Mouse (Mus musculus): ENCODE results near the gene Cox8a. TPM values are rescaled to one million over a fixed set of nuclear protein-coding genes. Genes with fewer than 3 reads are reported as not detected.
A peak's percentile ranks its signal among the peaks of the same experiment; 100 is the strongest.

Gene Cox8a
- polyA plus RNA-seq, 1 experiment from 2014 or later, result 678 TPM

DNA sequence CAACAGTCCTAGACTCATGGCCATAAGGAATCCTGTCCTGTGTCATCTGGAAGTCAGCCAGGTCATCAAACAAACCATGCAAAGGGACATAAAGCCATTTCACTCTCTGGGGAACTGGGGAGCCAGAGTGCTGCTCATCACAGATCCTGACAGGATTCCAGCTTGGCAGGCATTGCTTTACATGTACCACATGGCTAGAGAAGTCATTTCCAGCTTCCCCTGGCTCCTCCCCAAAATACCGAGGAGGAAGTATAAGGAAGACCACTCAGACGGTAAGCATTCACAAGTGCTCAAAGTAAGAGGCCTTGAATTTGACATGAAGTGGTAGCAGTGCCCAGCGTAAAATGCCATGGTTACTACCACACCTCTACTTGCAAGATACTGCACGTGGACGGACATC is 2.9 kb downstream of the Cox8a start:
- no peak for DNase-seq (ENCODE audit: low spot score)
- Histone ChIP-seq H3K9ac (ENCODE audit: low read length) (no peak overlapping the region), H3K4me2 (ENCODE audit: low read depth, low read length, severe bottlenecking) (no peak overlapping the region), H3K9me3 (ENCODE audit: control insufficient read depth, low read length) (no peaks in the 10 kb centered on the region), H3K27me3 (ENCODE audit: control insufficient read depth, insufficient read depth, low read length) (no peaks in the 10 kb centered on the region), H3K27ac (ENCODE audit: low read depth, low read length) (no peak overlapping the region), H3K4me3 (ENCODE audit: low read depth, low read length) (no peak overlapping the region), H3K4me1 (replicated peaks; ENCODE audit: control insufficient read depth, insufficient read depth, low read length) (peaks cover 10% of the 10 kb centered on the region), H3K36me3 (ENCODE audit: control insufficient read depth, insufficient read depth, low read length) (peaks cover 3% of the 10 kb centered on the region; the same call in 1 of the 2 replicates)
- no peak for ATAC-seq (replicated peaks; ENCODE audit: low FRiP score)
- 93% methylated on average over 5 of the region's 5 CpGs for WGBS

GRCm38 (mm10) chr19:7213010-7213409 is 4.4 kb downstream of the Cox8a start:
- Histone ChIP-seq H3K4me1 (replicated peaks; ENCODE audit: control insufficient read depth, insufficient read depth, low read length) (peaks cover 10% of the 10 kb centered on the region), H3K36me3 (ENCODE audit: control insufficient read depth, insufficient read depth, low read length) (peaks cover 3% of the 10 kb centered on the region; the same call in 1 of the 2 replicates), H3K9me3 (ENCODE audit: control insufficient read depth, low read length) (no peaks in the 10 kb centered on the region), H3K27ac (ENCODE audit: low read depth, low read length) (no peak overlapping the region), H3K27me3 (ENCODE audit: control insufficient read depth, insufficient read depth, low read length) (no peaks in the 10 kb centered on the region), H3K4me3 (ENCODE audit: low read depth, low read length) (no peak overlapping the region), H3K4me2 (ENCODE audit: low read depth, low read length, severe bottlenecking) (no peak overlapping the region), H3K9ac (ENCODE audit: low read length) (no peak overlapping the region)
- ATAC-seq (replicated peaks; ENCODE audit: low FRiP score) (no peak), DNase-seq (ENCODE audit: low spot score) (no peak)
- 94% methylated on average over 3 of the region's 3 CpGs for WGBS

GRCm38 (mm10) chr19:7212216-7212615 is 5.2 kb downstream of the Cox8a start:
- Histone ChIP-seq H3K27ac (ENCODE audit: low read depth, low read length) (no peak overlapping the region), H3K9me3 (ENCODE audit: control insufficient read depth, low read length) (no peaks in the 10 kb centered on the region), H3K27me3 (ENCODE audit: control insufficient read depth, insufficient read depth, low read length) (no peaks in the 10 kb centered on the region), H3K4me2 (ENCODE audit: low read depth, low read length, severe bottlenecking) (no peak overlapping the region), H3K36me3 (ENCODE audit: control insufficient read depth, insufficient read depth, low read length) (peaks cover 3% of the 10 kb centered on the region; the same call in 1 of the 2 replicates), H3K9ac (ENCODE audit: low read length) (no peak overlapping the region), H3K4me1 (replicated peaks; ENCODE audit: control insufficient read depth, insufficient read depth, low read length) (peaks cover 10% of the 10 kb centered on the region), H3K4me3 (ENCODE audit: low read depth, low read length) (no peak overlapping the region)
- 93% methylated on average over 1 of the region's 1 CpGs for WGBS
- ATAC-seq (replicated peaks; ENCODE audit: low FRiP score) (no peak), DNase-seq (ENCODE audit: low spot score) (no peak)

DNA sequence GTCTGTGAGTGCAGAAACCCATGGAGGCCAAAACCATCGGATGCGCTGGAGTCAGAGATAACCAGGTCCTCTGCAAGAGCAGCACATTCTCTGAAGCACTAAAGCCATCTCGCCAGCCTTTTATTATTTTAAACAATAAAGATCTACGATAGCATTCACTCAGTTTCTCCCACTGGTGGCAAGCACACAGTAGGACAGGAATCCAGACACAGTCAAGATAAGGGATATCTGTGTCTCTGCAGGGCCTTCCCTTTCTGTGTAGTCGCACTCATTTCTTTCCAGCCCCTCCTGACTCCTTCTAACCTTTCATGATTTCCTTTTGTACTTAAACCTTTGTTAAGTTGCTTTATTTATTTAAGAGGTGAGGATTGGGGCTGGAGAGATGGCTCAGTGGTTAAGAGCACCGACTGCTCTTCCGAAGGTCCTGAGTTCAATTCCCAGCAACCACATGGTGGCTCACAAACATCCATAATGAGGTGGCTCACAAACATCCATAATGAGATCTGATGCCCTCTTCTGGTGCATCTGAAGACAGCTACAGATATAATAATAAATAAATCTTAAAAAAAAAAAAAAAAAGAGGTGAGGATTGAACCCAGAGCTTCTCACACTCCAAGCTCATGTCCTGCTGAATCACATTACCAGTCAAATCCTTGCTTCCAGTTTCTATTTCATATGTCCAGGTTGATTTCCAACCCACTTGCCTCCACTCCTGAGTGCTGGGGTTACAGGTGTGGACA is 7.3 kb downstream of the Cox8a start:
- WGBS, result 91% methylated on average over 7 of the region's 7 CpGs
- ATAC-seq (replicated peaks; ENCODE audit: low FRiP score) (no peak), DNase-seq (ENCODE audit: low spot score) (no peak)
- Histone ChIP-seq H3K4me1 (replicated peaks; ENCODE audit: control insufficient read depth, insufficient read depth, low read length) (peaks cover 5% of the 10 kb centered on the region; the same call in 1 of the 2 replicates), H3K27me3 (ENCODE audit: control insufficient read depth, insufficient read depth, low read length) (no peaks in the 10 kb centered on the region), H3K4me2 (ENCODE audit: low read depth, low read length, severe bottlenecking) (no peak overlapping the region), H3K27ac (ENCODE audit: low read depth, low read length) (no peak overlapping the region), H3K9me3 (ENCODE audit: control insufficient read depth, low read length) (no peaks in the 10 kb centered on the region), H3K36me3 (ENCODE audit: control insufficient read depth, insufficient read depth, low read length) (peaks cover 3% of the 10 kb centered on the region; the same call in 1 of the 2 replicates), H3K4me3 (ENCODE audit: low read depth, low read length) (no peak overlapping the region), H3K9ac (ENCODE audit: low read length) (no peak overlapping the region)

- Histone ChIP-seq H3K9ac (ENCODE audit: low read length) (peak within 1 kb of the TSS; percentile 90), H3K4me3 (ENCODE audit: low read depth, low read length) (peak within 1 kb of the TSS; percentile 87), H3K27ac (ENCODE audit: low read depth, low read length) (peak within 1 kb of the TSS; percentile 97), H3K36me3 (ENCODE audit: control insufficient read depth, insufficient read depth, low read length) (peaks cover 5% of the 10 kb centered on the region; the same call in 1 of the 2 replicates), H3K4me1 (replicated peaks; ENCODE audit: control insufficient read depth, insufficient read depth, low read length) (peaks cover 5% of the 10 kb centered on the region; the same call in 1 of the 2 replicates), H3K9me3 (ENCODE audit: control insufficient read depth, low read length) (no peaks in the 10 kb centered on the region), H3K27me3 (ENCODE audit: control insufficient read depth, insufficient read depth, low read length) (no peaks in the 10 kb centered on the region), H3K4me2 (ENCODE audit: low read depth, low read length, severe bottlenecking) (peak within 1 kb of the TSS; percentile 76)
- ATAC-seq (replicated peaks; ENCODE audit: low FRiP score) (peak; percentile 97), DNase-seq (ENCODE audit: low spot score) (peak; percentile 97)
- under 1% methylated on average over 79 of the region's 79 CpGs for WGBS
These were observed 11.4 kb downstream of the Cox8a start, which contains the start of gene Otub1 for GRCm38 (mm10) chr19:7205753-7206736. Gene Otub1, minus strand, starts transcription at chr19:7206316.

DNA sequence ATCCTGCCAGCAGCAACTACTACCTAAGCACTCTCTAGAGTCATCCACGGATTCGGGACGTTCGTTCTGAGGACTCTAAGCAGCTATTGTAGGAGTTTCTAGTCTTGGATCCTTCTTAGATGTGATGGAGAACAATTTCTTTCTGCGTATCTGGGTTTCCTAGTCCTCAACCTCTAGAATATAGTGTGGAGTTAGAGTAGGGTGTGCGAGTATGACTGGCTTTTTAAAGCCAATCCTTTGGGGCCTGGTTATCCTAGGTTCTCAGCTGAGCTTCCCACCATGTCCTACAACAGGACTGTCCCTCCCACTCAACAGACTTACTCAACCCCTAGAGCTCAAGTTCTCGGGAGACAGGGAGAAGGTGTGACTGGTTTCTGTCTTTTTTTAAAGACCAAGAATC is 12.1 kb downstream of the Cox8a start:
- Histone ChIP-seq H3K36me3 (ENCODE audit: control insufficient read depth, insufficient read depth, low read length) (peaks cover 8% of the 10 kb centered on the region), H3K27ac (ENCODE audit: low read depth, low read length) (peak overlapping the region; percentile 97), H3K4me1 (replicated peaks; ENCODE audit: control insufficient read depth, insufficient read depth, low read length) (peaks cover 5% of the 10 kb centered on the region; the same call in 1 of the 2 replicates), H3K4me3 (ENCODE audit: low read depth, low read length) (peak overlapping the region; percentile 87), H3K9me3 (ENCODE audit: control insufficient read depth, low read length) (no peaks in the 10 kb centered on the region), H3K27me3 (ENCODE audit: control insufficient read depth, insufficient read depth, low read length) (no peaks in the 10 kb centered on the region), H3K9ac (ENCODE audit: low read length) (peak overlapping the region; percentile 90), H3K4me2 (ENCODE audit: low read depth, low read length, severe bottlenecking) (peak overlapping the region; percentile 76)
- DNase-seq (ENCODE audit: low spot score), result no peak
- ATAC-seq (replicated peaks; ENCODE audit: low FRiP score), result no peak
- 31% methylated on average over 7 of the region's 7 CpGs for WGBS

DNA sequence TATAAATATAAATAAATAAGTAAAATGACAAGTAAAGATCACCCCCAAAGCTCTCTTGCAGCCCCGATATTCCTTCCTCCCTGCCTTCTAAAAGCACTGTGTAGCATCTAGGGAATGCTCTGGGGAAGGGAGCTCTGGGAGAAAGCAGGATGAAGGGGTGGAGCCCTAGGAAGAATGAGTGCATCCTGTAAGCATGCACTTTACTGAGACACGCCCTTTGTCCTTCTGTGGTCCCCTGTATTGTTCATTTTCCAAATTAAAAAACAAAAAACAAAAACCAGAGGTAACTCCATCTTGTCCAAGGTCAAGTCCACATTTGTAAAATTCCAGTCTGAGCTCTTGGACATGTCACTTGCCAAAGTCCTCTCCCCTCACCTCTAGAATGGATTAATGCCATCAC is 12.5 kb downstream of the Cox8a start:
- peak overlapping the region; percentile 87 for H3K4me3 ChIP-seq (ENCODE audit: low read depth, low read length)
- no peak overlapping the region for H3K27ac ChIP-seq (ENCODE audit: low read depth, low read length)
- peaks cover 5% of the 10 kb centered on the region; the same call in 1 of the 2 replicates for H3K4me1 ChIP-seq (replicated peaks; ENCODE audit: control insufficient read depth, insufficient read depth, low read length)
- DNase-seq (ENCODE audit: low spot score) (no peak), ATAC-seq (replicated peaks; ENCODE audit: low FRiP score) (no peak)
- H3K9ac ChIP-seq (ENCODE audit: low read length), result peak overlapping the region; percentile 90
- 80% methylated on average over 2 of the region's 2 CpGs for WGBS
- H3K9me3 ChIP-seq (ENCODE audit: control insufficient read depth, low read length), result no peaks in the 10 kb centered on the region
- H3K27me3 ChIP-seq (ENCODE audit: control insufficient read depth, insufficient read depth, low read length), result no peaks in the 10 kb centered on the region
- H3K4me2 ChIP-seq (ENCODE audit: low read depth, low read length, severe bottlenecking), result peak overlapping the region; percentile 76
- H3K36me3 ChIP-seq (ENCODE audit: control insufficient read depth, insufficient read depth, low read length), result peaks cover 12% of the 10 kb centered on the region

DNA sequence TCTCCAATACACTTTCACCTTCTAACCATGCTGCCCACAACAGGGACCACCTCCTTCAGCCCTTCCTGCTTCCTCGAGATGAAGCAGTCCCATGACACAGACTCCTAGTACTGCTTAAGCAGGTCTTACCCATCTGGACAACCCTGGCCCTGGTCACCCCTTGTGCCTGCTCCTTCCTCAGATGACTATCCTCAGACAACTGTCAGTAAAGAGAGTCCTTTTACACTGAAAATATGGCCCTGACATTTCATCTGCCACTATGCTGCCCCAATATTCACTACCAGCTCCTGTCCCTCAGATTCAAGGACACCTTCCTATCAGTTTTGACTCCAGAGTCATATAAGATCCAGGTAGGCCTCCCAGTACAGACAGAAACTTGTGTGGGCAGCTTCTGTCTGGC is 17.0 kb downstream of the Cox8a start:
- peaks cover 23% of the 10 kb centered on the region for H3K36me3 ChIP-seq (ENCODE audit: control insufficient read depth, insufficient read depth, low read length)
- WGBS, result 73% methylated on average over 1 of the region's 1 CpGs
- peaks cover 14% of the 10 kb centered on the region for H3K4me1 ChIP-seq (replicated peaks; ENCODE audit: control insufficient read depth, insufficient read depth, low read length)
- no peak overlapping the region for H3K27ac ChIP-seq (ENCODE audit: low read depth, low read length)
- ATAC-seq (replicated peaks; ENCODE audit: low FRiP score) (no peak), DNase-seq (ENCODE audit: low spot score) (no peak)
- H3K4me2 ChIP-seq (ENCODE audit: low read depth, low read length, severe bottlenecking), result no peak overlapping the region
- no peaks in the 10 kb centered on the region for H3K27me3 ChIP-seq (ENCODE audit: control insufficient read depth, insufficient read depth, low read length)
- H3K4me3 ChIP-seq (ENCODE audit: low read depth, low read length), result no peak overlapping the region
- H3K9me3 ChIP-seq (ENCODE audit: control insufficient read depth, low read length), result no peaks in the 10 kb centered on the region
- no peak overlapping the region for H3K9ac ChIP-seq (ENCODE audit: low read length)

All from forebrain, embryonic 11.5 days (tissue).